Mouse (Mus musculus): ENCODE results near the gene Slc24a4.
A peak's percentile ranks its signal among the peaks of the same experiment; 100 is the strongest.
"Not testable (repeated sequence)": the region's sequence is repeated elsewhere in the genome, so short reads cannot be mapped to it uniquely, and the experiment has no call there.

The Slc24a4 gene

DNA sequence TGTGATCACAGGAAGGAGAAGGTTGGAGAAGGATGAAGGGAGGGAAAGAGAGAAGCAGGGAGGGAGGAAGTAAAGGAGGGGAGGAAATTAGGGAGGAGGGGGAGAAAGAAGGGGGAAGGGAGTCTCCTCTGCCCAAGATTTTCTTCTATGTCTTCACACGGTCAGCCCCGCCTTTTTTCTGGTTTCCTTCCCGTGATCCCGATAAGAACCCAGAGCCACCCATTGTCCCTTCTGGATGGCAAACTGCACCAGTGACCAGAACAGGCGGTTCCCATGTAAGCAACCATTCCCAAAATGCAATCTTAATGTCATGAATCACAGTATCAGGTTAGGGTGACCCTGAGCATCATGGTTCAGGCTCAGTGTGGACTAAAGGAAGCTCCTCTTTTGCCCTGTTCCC is 38.8 kb downstream of the Slc24a4 start:
- DNase-seq: no peak

DNA sequence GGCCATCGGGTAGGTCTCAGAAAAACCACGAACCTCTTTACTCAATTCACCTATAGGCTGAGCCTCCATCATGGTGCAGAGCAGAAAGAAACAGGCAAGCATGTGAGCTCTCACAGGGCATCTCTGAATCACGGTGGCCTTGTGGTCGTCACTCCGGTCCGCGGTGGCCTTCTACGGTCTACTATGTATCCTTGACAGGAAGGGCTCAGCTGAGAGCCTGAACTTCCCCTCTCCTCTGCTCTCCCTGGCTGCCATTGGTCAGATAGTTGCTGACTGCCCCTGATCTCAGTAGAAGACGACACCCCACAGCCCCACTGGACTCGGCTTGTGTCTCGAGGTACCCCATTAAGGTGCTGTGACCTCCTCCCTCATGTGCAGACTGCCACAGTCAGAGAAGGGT is 44.2 kb downstream of the Slc24a4 start:
- DNase-seq: no peak

DNA sequence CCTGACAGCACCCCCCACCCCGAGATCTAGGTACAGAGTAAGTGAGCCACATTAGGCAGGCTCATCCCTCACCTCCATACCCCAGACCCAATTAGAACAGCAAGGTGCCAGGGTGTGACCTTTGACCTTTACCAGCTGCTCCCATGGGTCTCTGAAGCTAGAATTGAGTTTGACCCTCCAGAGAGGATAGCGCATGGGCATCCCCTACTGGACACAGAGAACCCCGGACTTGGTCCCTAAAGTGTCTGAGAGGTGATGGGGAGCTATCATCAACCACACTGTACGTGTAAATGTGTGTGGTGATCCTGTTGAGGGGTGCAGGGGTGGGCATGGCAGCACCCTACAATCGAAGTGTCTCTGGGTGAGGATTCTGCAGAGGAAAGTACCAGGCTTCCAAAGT is 44.8 kb downstream of the Slc24a4 start:
- DNase-seq: no peak

DNA sequence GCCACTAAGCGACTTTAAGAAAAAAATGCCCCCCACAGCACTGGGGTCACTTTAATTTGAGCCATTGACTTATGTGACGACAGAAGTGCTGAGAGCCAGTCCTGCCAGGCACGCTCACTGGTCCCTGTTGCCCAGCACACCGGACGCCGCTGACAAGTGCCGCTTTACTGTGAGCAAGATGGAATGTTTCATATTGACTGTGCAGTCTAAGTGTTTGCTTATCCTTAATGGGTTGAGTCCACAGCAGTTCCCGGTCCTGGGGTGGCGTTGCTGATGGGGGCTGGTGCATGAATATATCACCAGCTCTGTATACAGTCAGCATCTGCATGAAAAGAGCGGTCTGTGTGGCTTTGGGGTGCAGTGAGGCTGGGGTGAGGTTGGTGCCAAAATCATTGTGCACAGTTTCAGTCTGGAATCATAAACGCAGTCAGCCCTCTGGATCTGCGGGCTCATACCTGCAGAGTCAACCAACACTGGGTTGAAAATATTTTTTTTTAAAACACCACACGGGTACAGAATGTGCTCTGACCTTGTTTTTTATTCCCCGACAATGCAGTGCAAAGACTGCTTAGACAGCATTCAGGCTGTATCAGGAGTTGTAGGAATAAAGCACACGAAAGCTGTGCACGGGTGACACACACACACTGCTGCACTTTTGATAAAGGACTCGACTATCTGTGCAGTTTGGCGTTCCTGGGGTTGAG is 52.0 kb downstream of the Slc24a4 start:
- no peak for DNase-seq

DNA sequence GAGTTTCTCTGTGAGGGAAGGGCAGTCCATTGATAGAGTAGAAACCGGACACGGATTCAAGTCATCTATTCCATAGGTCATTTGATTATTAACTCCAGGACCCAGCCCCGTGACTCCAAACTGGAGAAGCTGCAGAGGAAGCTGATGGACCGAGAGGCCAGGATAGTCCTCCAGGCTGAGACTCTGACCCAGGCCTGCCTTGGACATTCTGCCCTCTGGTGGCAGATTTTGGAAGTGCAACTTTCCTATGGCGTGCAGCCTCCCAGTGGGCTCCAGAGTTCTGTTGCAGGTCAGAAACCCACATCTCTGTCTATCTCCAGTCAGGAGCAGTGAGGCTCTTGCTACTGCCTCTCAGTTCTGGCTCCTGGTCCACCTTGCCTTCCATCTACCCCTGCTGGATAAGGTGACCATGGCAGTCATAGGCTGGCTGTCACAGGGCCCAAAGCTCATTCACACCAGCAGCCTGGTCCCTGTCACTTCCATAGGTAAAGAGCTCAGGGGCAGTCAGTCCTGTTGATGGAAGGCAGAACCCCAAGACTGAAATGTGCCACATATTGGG is 53.3 kb downstream of the Slc24a4 start:
- DNase-seq: peak; percentile 83 to 91

DNA sequence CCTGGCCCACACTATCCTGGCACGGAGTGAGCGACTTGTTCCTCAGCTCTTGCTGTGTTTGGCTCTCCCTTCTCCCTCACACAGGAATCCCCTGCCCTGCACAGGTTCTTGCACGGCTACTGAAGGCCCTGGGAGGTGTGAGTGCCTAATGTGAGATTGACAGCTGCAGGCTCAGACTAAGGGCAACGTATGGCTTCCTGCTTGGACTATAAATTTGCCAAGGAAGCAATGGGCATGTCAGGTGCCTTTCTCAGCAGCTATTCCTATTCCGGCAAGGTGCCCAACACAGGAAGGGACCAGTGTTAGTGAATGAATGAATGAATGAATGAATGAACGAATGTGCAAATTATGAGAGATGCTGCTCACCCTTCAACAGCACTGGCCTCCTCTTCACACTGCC is 54.1 kb downstream of the Slc24a4 start:
- DNase-seq: peak; percentile 32 to 56

DNA sequence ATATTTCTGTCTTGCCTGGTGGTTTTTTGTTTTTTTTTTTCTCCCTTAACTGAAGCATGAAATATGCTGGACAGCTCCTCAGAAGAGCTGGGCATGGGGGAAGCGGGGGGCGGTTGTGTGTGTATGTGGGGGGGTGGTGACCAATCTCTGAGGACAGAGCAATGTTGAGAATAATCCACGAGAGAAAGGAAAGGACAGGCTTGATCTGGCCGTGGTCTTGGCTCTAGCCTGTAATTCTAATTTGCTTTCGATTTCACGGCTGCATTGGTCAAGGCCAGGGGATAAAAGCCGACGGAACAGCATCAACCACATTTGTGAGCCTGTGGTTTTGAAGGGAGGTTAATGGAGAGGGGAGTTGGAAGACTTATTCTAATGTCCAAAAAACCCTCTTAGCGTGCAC is 54.7 kb downstream of the Slc24a4 start:
- DNase-seq: peak; percentile 45 to 58

DNA sequence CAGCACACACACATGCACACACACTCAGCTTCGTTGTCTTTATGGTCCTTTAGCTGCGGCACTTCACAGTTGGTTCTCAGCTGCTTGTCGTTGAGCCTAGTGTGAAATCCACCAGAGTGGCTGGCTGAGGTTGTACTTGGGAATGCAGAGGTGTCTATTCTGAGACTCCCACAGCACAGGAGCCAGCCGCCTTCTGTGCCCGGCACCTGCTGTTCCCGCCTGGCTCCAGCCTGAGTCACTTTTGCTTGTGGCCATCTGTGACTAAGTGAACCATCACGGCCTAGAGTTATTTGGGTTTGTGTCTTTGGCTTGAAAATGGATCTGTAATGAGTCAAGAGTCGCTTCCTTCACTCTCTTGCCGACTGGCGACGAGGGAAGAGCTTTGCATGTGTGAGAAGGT is 62.3 kb downstream of the Slc24a4 start:
- DNase-seq: peak; percentile 38 to 59

DNA sequence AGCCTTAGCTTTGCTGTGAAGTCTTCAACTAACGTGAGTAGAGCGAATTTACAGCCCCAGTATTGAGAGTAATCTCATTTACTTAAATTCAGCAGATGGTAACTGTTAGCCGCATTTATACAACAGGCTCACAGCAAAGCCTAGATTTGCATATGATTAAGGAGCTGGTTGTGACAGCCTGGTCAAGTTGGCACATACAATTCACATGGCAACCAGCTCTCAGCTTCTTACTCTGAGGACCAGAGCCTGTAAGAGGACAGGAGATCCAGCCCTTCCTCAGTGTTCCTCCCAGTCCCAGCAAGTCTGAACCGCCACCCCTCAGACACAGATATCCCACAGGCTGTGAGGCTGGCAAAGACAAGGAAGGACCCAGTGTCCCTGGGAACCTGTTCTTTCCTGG is 73.0 kb downstream of the Slc24a4 start:
- DNase-seq: peak; percentile 25 to 41

DNA sequence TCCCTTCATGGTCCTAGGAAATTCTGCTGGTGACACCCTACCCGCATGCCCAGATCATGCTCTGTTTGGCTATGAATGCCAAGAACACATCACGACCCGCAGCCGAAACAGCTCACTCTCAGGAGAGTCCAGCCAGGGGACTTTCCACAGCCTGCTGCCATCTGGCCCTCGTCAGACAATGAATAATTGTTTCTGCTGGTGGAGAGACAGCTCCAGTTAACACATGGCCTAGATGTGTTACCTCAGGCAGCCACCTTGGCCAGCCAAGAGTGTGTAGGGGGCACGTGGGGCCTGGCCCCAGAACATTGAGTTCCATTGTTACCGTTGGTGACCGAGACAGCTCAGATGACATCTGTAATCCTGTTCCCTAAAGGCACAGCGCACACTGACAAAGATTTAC is 74.4 kb downstream of the Slc24a4 start:
- peak in 1 of 2 experiments; percentile 39 for DNase-seq

DNA sequence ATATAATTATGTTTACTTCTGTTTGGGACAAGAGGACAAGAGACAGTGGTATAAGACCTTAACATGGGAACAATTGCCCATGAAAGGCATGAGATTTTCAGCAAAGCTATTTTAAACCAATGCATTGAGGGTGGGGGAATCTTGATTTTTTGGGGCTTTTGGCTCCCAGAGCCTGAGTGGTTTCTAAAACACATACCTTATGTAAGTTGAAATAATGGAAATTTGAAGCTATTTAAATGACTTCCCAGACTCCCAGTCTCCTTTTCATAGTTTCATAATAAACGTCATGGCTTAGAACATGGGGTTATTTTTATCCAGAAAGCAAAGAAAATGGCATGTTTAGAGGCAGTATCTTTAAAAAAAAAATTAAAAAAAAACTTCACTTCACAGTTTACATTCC is 77.9 kb downstream of the Slc24a4 start:
- DNase-seq: no peak

DNA sequence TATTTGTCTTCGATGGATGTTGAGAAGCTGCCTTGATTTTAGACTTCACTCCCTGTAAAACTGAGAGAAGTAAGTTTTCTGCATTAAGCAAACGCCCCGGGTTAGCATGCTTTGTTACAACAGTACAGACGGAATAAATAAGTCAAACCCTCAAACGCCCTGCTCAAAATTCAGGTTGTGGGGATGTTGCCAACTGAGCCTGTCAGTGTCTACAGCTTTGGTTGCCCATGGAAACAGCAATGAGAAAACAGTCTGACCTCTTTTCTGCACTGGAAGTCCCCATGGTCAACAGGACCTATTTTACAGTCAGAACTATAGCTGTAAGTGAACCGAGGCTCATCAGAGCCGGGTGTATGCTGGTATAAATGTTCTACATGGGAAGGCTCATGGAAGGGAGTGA is 78.7 kb downstream of the Slc24a4 start:
- peak in 1 of 2 experiments; percentile 49 for DNase-seq

DNA sequence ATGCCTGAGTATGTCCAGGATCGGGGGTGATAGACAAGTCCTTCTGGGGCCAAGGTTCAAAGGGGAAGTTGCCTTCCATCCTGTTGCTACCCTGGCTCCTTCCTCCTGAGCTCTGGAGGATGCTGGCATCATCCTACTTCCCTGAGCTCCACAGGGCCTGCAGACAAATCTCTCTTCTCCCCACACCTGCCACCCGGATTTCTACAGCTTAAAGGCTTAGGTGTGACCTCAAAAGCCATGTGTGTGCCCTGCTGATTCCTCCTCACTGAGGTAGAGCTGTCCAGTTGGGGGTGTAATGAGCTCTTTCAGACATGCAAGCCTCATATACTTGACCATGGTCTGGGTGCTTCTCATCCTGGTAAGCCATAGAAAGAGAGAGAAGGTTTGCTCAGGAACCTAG is 82.3 kb downstream of the Slc24a4 start:
- no peak for DNase-seq

DNA sequence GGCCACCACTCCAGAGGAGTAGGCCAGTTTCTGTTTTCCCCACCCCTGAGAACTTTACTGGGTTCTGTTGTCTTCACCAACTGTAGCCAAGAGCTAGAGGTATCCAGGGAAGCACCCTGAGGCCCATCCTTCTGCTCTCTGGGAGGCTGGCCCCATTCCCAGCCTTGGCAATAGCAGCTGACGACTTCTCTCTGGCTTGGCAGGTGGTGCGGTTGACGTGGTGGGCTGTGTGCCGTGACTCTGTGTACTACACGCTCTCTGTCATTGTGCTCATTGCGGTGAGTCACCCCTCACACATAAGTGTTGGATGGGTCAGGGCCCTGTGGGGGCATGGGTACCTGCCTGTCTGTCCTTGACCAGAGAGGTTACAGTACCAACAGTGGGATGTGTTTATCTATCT is 94.9 kb downstream of the Slc24a4 start:
- peak; percentile 67 to 80 for DNase-seq

DNA sequence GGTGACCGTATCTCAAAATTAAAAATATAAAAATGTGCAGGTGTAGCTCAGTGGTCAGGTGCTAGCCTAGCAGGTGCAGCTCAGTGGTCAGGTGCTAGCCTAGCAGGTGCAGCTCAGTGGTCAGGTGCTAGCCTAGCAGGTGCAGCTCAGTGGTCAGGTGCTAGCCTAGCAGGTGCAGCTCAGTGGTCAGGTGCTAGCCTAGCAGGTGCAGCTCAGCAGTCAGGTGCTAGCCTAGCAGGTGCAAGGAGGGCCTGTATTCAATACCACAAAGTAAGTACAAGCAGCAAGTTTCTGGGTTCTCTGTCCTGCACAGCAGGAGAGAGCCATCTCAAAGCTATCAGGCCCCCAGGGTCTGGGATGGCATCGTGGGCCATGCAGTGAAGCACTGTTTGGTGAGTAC is 95.6 kb downstream of the Slc24a4 start:
- DNase-seq: not testable (repeated sequence)

DNA sequence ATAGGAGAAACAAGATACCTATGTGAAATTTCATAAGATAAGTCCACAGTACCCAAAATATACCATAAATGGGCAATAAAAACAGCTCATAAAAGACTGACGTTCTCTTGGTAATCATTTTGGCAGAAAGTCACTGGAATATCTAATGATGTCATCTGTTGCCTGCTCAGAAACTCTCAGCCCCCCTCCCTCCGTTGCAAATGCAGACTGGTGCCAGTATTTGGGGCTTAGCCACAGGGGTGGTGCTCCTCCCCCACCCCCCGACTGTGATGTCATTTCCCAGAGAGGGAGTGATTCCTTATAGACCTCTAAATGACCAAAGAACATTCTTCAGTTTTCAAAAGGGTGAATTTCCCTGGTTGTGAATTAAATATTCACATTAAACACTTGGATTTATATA is 96.6 kb downstream of the Slc24a4 start:
- peak in 1 of 2 experiments; percentile 33 for DNase-seq

DNA sequence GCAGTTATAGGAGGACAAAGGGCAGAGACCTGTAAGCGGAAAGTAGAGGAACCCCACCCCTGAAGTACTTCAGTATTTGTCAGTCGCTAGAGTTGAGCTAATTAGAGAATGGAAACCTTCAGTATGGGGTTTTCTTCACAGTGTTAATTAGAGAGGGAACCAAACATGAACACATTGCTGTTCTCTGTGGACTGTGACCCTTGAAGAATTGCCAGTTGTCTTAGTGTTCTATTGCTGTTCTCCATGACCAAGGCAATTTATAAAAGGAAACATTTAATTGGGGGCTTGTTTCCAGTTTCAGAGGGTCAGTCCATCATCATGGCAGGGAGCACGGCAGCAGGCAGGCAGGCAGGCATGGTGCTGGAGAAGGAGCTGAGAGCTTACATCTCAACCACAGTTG is 107.0 kb downstream of the Slc24a4 start:
- DNase-seq: no peak

DNA sequence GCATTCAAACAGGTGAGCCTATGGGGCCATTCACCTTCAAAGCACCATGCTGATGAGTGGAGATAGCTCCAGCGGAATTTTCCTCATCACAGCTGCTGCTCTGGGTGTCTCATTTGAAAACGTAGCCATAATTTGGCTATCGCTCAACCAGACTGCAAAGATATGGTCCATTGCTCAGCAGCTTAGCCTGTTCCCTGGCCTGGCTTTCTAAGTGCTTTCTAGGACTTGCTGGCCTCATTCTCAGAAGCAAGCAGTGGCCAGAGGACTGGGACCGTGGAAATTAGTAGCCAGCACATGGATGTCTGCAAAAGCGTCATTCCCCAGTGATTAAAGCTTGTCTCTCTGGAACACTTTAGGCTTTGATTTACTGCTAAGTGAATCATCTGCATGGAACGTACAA is 107.8 kb downstream of the Slc24a4 start:
- peak in 1 of 2 experiments; percentile 24 for DNase-seq

DNA sequence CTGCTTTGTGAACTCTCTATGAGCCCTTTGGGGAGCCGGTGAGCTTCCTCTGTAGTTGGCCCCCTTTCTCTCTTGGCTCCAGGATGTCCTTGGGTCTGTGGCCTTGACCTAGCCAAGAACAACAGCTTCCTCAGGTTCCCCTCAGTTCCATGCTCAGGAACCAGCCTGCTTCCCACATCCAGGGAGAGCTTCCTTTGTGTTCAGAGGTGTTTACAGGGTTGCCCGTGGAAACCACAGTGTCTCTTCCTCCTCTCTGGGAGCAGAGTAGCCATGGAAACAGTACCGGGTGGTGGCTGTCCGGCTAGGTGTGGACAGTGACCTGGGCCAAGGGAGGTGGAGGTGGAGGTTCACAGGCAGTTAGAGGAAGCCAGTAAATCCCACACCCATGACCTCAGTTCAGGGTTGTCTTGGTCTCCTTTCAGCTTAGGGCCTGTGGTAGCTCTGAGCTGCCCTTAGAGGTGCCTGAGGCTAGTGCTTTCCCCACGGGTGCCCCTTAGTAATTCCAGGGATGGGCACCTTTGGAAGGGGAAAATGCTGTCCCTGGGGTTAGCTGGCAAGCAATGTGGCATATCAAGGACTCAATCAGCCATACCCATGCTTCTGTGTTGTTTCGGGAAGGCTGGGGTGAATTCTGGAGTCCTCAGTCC is 113.7 kb downstream of the Slc24a4 start:
- no peak for DNase-seq

DNA sequence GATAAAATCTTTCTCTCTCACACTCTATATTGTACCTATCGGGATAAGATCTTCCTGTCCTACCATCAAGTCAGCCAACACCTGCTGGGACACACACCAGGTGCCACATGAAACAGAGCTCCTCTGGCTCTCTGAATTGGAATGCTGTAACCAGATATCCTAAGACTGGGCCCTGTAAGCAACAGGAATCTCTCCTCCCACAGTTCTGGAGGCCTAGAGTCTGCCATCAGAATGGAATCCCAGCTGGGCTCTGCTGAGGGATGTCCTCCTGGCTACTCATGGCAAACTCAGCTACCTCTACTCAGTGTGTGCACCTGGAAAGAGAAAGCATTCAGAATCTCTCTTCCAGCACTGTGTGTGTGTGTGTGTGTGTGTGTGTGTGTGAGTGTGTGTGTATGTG is 115.4 kb downstream of the Slc24a4 start:
- no peak for DNase-seq

DNA sequence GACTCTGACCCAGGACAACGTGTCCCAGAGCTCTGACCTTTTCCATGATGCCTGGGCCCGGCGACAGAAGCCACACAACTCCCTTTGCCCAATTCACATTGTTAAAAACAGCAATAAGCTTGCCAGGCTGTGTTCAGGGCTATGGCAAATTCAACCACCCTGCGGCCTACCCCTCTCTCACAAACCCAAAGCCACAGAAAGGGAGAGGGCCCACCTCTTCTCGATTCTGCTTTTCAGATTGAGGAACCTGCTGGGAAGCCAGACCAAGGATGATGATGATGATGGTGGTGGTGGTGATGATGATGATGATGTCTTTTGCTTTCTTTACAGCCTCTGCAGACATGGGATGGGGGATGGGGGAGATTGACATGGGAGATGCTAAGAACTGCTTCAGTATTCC is 117.7 kb downstream of the Slc24a4 start:
- DNase-seq: no peak

DNA sequence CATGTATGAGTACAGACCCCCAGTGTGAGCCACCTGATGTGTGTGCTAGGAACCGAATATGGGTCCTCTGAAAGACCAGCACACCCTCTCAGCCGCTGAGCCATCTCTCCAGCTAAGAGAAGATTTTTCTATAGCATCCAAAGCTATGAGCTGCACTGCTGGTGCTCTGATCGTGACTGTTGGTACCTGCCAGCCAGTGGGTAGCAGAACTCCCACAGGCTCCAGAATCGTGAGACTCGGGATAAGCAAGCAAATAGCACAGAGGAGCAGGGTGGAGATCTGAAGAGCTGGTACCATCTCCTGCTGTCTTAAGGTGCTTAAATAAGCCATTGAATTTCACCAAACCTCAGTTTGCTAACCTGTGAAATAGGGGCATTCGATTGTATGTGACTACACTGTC is 119.6 kb downstream of the Slc24a4 start:
- DNase-seq: no peak

DNA sequence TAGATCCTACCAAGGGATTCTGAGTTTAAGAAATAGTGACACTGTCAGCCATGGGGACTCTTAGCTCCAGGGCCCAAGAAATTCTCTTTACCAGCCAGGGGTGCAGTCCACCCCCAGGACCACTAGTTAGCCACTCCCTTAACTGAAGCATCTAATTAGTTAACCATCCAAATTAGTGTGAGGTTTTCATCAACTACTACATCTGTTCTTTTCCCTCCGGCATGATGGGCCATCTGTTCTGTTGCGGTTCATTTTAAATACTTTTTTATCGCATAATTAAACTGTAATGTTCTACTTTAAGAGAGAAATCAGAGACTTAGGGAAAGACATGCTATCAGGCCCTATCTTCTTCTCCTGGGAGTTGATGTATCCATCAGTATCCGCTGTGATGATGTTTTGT is 121.8 kb downstream of the Slc24a4 start:
- DNase-seq: no peak

DNA sequence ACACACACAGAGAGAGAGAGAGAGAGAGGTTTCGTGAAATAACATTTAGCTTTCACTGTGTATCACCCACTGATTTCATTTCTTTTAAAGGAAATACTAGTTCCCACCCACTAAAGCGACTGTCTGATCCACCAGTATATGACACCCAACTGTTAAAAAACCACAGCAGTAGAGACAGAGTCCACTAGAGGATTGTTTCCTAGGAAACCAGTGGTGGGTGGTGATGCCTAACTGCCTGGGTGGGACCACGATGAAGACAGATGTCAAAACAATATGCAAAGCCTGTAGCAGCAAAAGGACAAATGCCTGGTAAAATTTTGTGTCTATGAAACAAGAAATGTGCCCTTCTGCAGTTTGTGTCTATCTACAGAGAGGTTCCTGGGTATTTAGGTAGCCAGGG is 122.5 kb downstream of the Slc24a4 start:
- no peak for DNase-seq

DNA sequence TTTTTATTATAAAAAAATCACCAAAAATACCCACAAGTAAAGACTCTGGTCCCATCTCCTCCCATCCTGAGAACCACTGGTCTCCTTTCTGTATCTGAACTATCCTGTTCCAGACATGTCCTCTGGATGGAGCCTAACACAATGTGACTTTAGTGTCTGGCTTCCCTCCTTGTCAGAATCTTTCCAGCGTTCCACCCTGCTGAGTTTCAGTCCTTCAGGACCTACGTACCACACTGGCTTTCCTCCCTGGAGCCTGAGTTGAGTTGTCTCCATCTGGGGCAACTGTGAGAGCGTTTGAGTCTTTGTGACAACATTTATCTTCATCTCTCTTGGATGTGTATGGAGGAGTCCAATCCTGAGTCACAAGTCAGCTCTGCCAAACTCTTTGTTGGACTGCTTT is 123.5 kb downstream of the Slc24a4 start:
- no peak for DNase-seq

Data from cerebellum, postnatal 14 days (tissue).